Mouse (Mus musculus): ENCODE measurements at regions not wholly inside any gene's neighbourhood (a gene's known extent, or its start where the extent isn't known, plus 50 kb on each side); places are given as distances from the start of the nearest gene placed in this dataset.

DNA sequence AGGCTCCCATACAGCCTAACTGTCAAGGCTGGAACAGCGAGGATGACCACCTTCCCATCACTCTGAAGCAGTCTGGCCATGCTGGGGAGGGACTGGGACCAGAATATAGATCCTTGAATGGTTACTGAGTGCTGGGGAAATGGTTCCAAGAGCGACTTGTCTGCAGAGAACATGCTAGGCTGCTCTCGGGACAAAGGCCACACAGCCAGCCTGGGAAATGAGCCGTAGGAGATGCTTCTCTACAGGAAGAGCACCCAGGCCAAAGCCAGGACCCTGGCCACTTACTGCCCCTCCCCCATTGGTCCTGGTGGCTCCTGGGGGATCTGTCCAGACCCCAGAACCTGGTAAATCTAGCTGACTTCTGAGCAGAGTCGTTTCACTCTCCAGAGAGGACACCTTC lies 170.8 kb upstream of the A530016L24Rik start:
- no peak for TF ChIP-seq CTCF (IDR thresholded peaks at IDR 0.05; ENCODE audit: insufficient read depth, low read length)
- TF ChIP-seq POLR2A (IDR thresholded peaks at IDR 0.05; ENCODE audit: borderline replicate concordance, extremely low read depth, low read depth, low read length): no peak
